Mouse (Mus musculus) CH12.LX (cell line): Measurements from ENCODE around the gene Elk3. TPM values are rescaled to one million over a fixed set of nuclear protein-coding genes. Genes with fewer than 3 reads are reported as not detected.

ENCODE experiments used
- DNase-seq: peaks from one replicate; pipeline ENCODE4 v3.0.0-alpha.2; 2013; ENCODE audit errors: extremely low read depth
- H3K27ac ChIP-seq: 2 replicates; pipeline ENCODE4 v1.5.1; 2012; ENCODE audit warnings: low read depth, mild to moderate bottlenecking, control low read depth, moderate library complexity; ENCODE audit not compliant: insufficient read depth
- H3K27me3 ChIP-seq: replicated peaks from 2 replicates; pipeline ENCODE3; 2012; ENCODE audit warnings: inconsistent platforms
- H3K36me3 ChIP-seq, 2 experiments: replicated peaks in 1 of 2; 2 replicates each; pipeline versions ENCODE3 to v1.6.1; 2012; ENCODE audit warnings: inconsistent platforms in 1 of 2, low read length in 1 of 2, mild to moderate bottlenecking in 1 of 2, mixed read lengths in 1 of 2, moderate library complexity in 1 of 2; ENCODE audit not compliant: control insufficient read depth in 1 of 2, insufficient read depth in 1 of 2
- H3K4me1 ChIP-seq, 2 experiments: 2 replicates each; pipeline ENCODE4 v1.6.1; 2012; ENCODE audit warnings: inconsistent platforms in 1 of 2, moderate library complexity in 1 of 2; ENCODE audit not compliant: insufficient read depth in 2 of 2, control insufficient read depth in 1 of 2
- H3K4me2 ChIP-seq: 2 replicates; pipeline ENCODE4 v1.6.1; 2012; ENCODE audit warnings: low read depth, mild to moderate bottlenecking, control low read depth; ENCODE audit not compliant: poor library complexity, insufficient read depth, severe bottlenecking
- H3K4me3 ChIP-seq, 3 experiments: fragments of 150-350 bp in 1 of 3; sonication (generic) in 1 of 3; replicated peaks in 1 of 3; 2 replicates each; pipeline versions ENCODE3 to v1.5.1; 2011 to 2012; ENCODE audit warnings: low read depth in 2 of 3, low read length in 2 of 3, mild to moderate bottlenecking in 2 of 3, moderate library complexity in 2 of 3, control low read depth in 1 of 3, improper control_type of control experiment in 1 of 3, inconsistent platforms in 1 of 3, mixed read lengths in 1 of 3; ENCODE audit not compliant: poor library complexity in 1 of 3
- H3K79me2 ChIP-seq: replicated peaks from 2 replicates; pipeline ENCODE4 v1.6.1; 2012; ENCODE audit warnings: mild to moderate bottlenecking, moderate library complexity; ENCODE audit not compliant: control insufficient read depth, poor library complexity, insufficient read depth, severe bottlenecking; ENCODE audit errors: extremely low read depth
- H3K9ac ChIP-seq: 2 replicates; pipeline ENCODE4 v1.6.1; 2012; ENCODE audit warnings: low read depth, mild to moderate bottlenecking, control low read depth, moderate library complexity; ENCODE audit not compliant: insufficient read depth
- H3K9me3 ChIP-seq: replicated peaks from 2 replicates; pipeline ENCODE3; 2012; ENCODE audit warnings: low read length, inconsistent platforms, mixed read lengths
- BHLHE40 ChIP-seq: IDR thresholded peaks from 2 replicates; pipeline ENCODE4 v1.6.1; 2011; ENCODE audit warnings: mild to moderate bottlenecking, low read depth, low read length, improper control_type of control experiment
- CHD2 ChIP-seq: IDR thresholded peaks from 2 replicates; pipeline ENCODE4 v1.6.1; 2011; ENCODE audit warnings: low read length, improper control_type of control experiment
- E2F4 ChIP-seq: IDR thresholded peaks from 2 replicates; pipeline ENCODE4 v1.6.1; 2011; ENCODE audit warnings: low read depth, low read length, improper control_type of control experiment; ENCODE audit not compliant: insufficient replicate concordance
- EP300 ChIP-seq: IDR thresholded peaks from 2 replicates; pipeline ENCODE4 v1.6.1; 2011; ENCODE audit warnings: low read length, improper control_type of control experiment
- IRF4 ChIP-seq: IDR thresholded peaks from 2 replicates; pipeline ENCODE4 v1.6.1; 2014; ENCODE audit warnings: low read depth, mild to moderate bottlenecking, inconsistent platforms, low read length, improper control_type of control experiment
- JUND ChIP-seq: conservative IDR thresholded peaks from 2 replicates; pipeline ENCODE4 v1.6.1; 2011; ENCODE audit warnings: low read depth, low read length, improper control_type of control experiment
- KAT2A ChIP-seq: IDR thresholded peaks from 2 replicates; pipeline ENCODE4 v1.6.1; 2012; ENCODE audit warnings: low read length, improper control_type of control experiment, inconsistent platforms; ENCODE audit not compliant: insufficient replicate concordance
- MAZ ChIP-seq: IDR thresholded peaks from 2 replicates; pipeline ENCODE4 v1.6.1; 2012; ENCODE audit warnings: low read depth, mild to moderate bottlenecking, inconsistent platforms, low read length, improper control_type of control experiment, moderate library complexity
- MYC ChIP-seq: IDR thresholded peaks from 2 replicates; pipeline ENCODE4 v1.6.1; 2011; ENCODE audit warnings: low read depth, mild to moderate bottlenecking, improper control_type of control experiment, low read length
- NELFE ChIP-seq: IDR thresholded peaks from 2 replicates; pipeline ENCODE4 v1.6.1; 2011; ENCODE audit warnings: low read depth, low read length, improper control_type of control experiment
- PAX5 ChIP-seq: IDR thresholded peaks from 2 replicates; pipeline ENCODE4 v1.6.1; 2012; ENCODE audit warnings: low read length, inconsistent platforms, mixed read lengths
- POLR2A ChIP-seq: IDR thresholded peaks from 2 replicates; pipeline ENCODE4 v1.6.1; 2011; ENCODE audit warnings: low read depth, mild to moderate bottlenecking, improper control_type of control experiment, low read length
- RAD21 ChIP-seq: IDR thresholded peaks from 2 replicates; pipeline ENCODE4 v1.6.1; 2011; ENCODE audit warnings: low read depth, mild to moderate bottlenecking, low read length, improper control_type of control experiment, moderate library complexity
- RCOR1 ChIP-seq: conservative IDR thresholded peaks from 2 replicates; pipeline ENCODE4 v1.6.1; 2012; ENCODE audit warnings: low read depth, mild to moderate bottlenecking, inconsistent platforms, low read length, improper control_type of control experiment
- TBP ChIP-seq: conservative IDR thresholded peaks from 2 replicates; pipeline ENCODE4 v1.6.1; 2011; ENCODE audit warnings: low read depth, low read length, improper control_type of control experiment
- TCF12 ChIP-seq: IDR thresholded peaks from 2 replicates; pipeline ENCODE4 v1.6.1; 2014; ENCODE audit warnings: low read depth, mild to moderate bottlenecking, inconsistent platforms, low read length, improper control_type of control experiment
- USF1 ChIP-seq: IDR thresholded peaks from 2 replicates; pipeline ENCODE4 v1.6.1; 2014; ENCODE audit warnings: low read depth, mild to moderate bottlenecking, inconsistent platforms, low read length, improper control_type of control experiment
- ZC3H11A ChIP-seq: IDR thresholded peaks from 2 replicates; pipeline ENCODE4 v1.6.1; 2012; ENCODE audit warnings: low read depth, mild to moderate bottlenecking, inconsistent platforms, low read length, improper control_type of control experiment
- ZNF384 ChIP-seq: IDR thresholded peaks from 2 replicates; pipeline ENCODE4 v1.6.1; 2012; ENCODE audit warnings: low read depth, low read length, improper control_type of control experiment, inconsistent platforms
- dilution Hi-C: fragments of 300-500 bp; cut with MboI; formaldehyde crosslinking; loops from 2 replicates; pipeline ENCODE4 v1.14.3; 2020; ENCODE audit warnings: low sequenced_read_pairs; ENCODE audit not compliant: extremely low pct_unique_long_range_greater_than_20kb, extremely low pct_ligation_motif_present
- in situ Hi-C: fragments of 300-500 bp; cut with MboI; formaldehyde crosslinking; loops from 3 replicates; pipeline ENCODE4 v1.14.3; 2019; ENCODE audit warnings: low sequenced_read_pairs, low pct_ligation_motif_present, low pct_unique_long_range_greater_than_20kb, mixed read lengths
- polyA plus RNA-seq: library from polyadenylated mRNA; unstranded; fragments of >175 nt; gene quantifications from 2 replicates; pipeline ENCODE4 v1.2.1, GENCODE M21; 2012; ENCODE audit warnings: low read depth; ENCODE audit not compliant: insufficient read length
- total RNA-seq, 2 experiments: library from RNA; depleted of rRNA; stranded (reverse); fragments of 300-350 nt in 1 of 2; fragments of >200 nt in 1 of 2; gene quantifications; 2 replicates each; pipeline ENCODE4 v1.2.3; 2012 to 2014

Elk3 gene
- total and polyA plus RNA-seq, 3 experiments = 20.1 to 37.0 (median 25.8) TPM

GRCm38 (mm10) chr10:93324438-93324837 is 13.5 kb upstream of the Elk3 start:
- DNase-seq = no peak
- dilution Hi-C loops (no loop called here), in situ Hi-C loops (no loop called here)
- TF ChIP-seq MYC (no peak), POLR2A (no peak), E2F4 (no peak), KAT2A (no peak), EP300 (no peak), NELFE (no peak), IRF4 (no peak), CHD2 (no peak), RAD21 (no peak), USF1 (no peak)
- no peak overlapping the region for H3K4me2 ChIP-seq
- H3K4me1 ChIP-seq = peaks cover 13 to 39% of the 10 kb centered on the region in 2 experiments
- H3K4me3 ChIP-seq = no peak overlapping the region
- H3K27me3 ChIP-seq = no peaks in the 10 kb centered on the region
- no peaks in the 10 kb centered on the region for H3K79me2 ChIP-seq
- no peak overlapping the region for H3K9ac ChIP-seq
- no peaks in the 10 kb centered on the region for H3K9me3 ChIP-seq
- H3K36me3 ChIP-seq = no peaks in the 10 kb centered on the region
- H3K27ac ChIP-seq = no peak overlapping the region

DNA sequence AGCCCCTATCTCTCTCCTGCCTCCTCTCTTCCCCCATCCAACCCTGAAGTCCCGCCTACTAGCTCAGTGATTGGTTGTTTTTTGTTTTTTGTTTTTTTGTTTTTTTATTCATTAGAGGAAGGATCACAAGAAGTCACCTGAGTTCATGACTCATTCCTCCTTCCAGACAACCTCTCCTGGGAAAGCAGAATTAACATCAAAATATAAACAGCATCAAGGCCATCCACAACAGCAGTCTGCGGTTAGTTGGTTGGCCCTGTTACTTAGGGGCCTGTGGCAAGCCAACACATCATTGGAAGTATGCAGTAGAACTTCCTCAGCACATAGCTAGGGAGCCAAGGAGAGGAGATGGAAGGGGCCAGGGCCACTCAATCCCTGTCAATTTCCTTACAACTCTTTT is 12.7 kb upstream of the Elk3 start:
- Histone ChIP-seq H3K27ac (no peak overlapping the region), H3K27me3 (no peaks in the 10 kb centered on the region), H3K4me1 (peaks cover 16 to 43% of the 10 kb centered on the region in 2 experiments), H3K9ac (no peak overlapping the region), H3K79me2 (no peaks in the 10 kb centered on the region), H3K4me3 (no peak overlapping the region), H3K36me3 (no peaks in the 10 kb centered on the region), H3K9me3 (no peaks in the 10 kb centered on the region), H3K4me2 (no peak overlapping the region)
- in situ Hi-C loops (no loop called here), dilution Hi-C loops (no loop called here)
- DNase-seq = no peak
- TF ChIP-seq CHD2 (no peak), RCOR1 (no peak), POLR2A (no peak), ZNF384 (no peak), MAZ (no peak)

DNA sequence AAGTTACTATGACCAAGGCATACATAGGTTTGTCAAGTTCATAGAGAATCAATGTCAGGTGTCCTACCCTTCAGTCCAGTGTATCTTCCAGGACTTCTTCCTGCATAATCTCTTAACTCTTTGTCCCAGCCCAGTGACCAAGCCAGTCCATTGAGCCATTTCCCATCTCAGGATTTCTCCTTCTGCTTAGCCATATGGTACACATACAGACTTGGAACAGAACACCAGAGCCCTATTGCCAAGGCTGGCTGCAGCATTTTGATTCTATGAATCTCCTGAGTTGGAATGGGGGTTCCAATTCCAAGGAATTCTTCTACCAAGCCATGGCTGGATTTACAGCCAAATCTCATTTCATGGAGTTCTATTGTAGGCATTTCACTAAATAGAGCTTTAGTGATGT is 10.8 kb upstream of the Elk3 start:
- H3K27me3 ChIP-seq = no peaks in the 10 kb centered on the region
- H3K79me2 ChIP-seq = no peaks in the 10 kb centered on the region
- no peak overlapping the region for H3K9ac ChIP-seq
- H3K4me1 ChIP-seq = peaks cover 16 to 48% of the 10 kb centered on the region in 2 experiments
- in situ Hi-C loops (no loop called here), dilution Hi-C loops (no loop called here)
- H3K36me3 ChIP-seq = no peaks in the 10 kb centered on the region
- no peak overlapping the region for H3K4me3 ChIP-seq
- no peak overlapping the region for H3K27ac ChIP-seq
- no peak overlapping the region for H3K4me2 ChIP-seq
- DNase-seq = no peak
- no peaks in the 10 kb centered on the region for H3K9me3 ChIP-seq
- TF ChIP-seq TBP = no peak
- TF ChIP-seq BHLHE40 = no peak
- TF ChIP-seq E2F4 = no peak
- TF ChIP-seq PAX5 = no peak
- no peak for TF ChIP-seq ZC3H11A
- no peak for TF ChIP-seq TCF12
- no peak for TF ChIP-seq RCOR1
- TF ChIP-seq JUND = no peak
